Mouse (Mus musculus) retina, embryonic 14.5 days (tissue): ENCODE data around the gene Gpc6.
"Not testable (repeated sequence)": the region's sequence is repeated elsewhere in the genome, so short reads cannot be mapped to it uniquely, and the experiment has no call there.

ENCODE experiments used
- DNase-seq: peaks from one replicate; pipeline ENCODE4 v3.0.0-alpha.2; 2015; ENCODE audit warnings: low spot score

Gpc6 gene

GRCm38 (mm10) chr14:117369331-117369866 is 444.3 kb downstream of the Gpc6 start:
- DNase-seq: no peak

DNA sequence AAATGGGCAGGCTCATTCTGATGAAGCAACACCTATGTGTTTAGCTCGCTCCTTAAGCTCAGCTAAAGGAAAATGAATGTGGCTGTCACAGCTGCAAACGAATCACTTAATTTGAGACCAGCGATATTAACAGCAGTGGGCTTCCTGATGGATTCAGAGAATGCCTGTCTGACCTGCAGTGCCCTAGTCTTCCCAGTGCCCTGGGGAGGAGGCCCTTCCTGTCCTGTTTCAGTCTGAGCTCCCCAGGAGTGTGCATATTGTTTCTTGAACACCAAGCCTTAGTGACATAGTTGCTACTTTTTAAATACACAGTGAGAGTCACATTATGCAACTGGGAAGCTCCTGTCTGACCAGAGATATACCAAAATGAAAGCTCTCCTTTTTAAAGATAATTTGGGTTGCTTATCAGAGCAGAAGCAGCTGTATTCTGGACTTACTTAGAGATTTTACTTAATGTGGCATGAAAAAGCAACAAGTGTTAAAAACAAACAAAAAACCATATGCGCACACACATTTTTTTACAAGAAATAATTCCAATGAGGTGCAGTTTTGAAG is 451.8 kb downstream of the Gpc6 start:
- peak; percentile 25 for DNase-seq

- DNase-seq: no peak
Measured at GRCm38 (mm10) chr14:117379979-117380378, 454.9 kb downstream of the Gpc6 start.

GRCm38 (mm10) chr14:117383188-117383587 is 458.1 kb downstream of the Gpc6 start:
- peak; percentile 76 for DNase-seq

- no peak for DNase-seq
Measured at GRCm38 (mm10) chr14:117384096-117384770, 459.1 kb downstream of the Gpc6 start.

DNA sequence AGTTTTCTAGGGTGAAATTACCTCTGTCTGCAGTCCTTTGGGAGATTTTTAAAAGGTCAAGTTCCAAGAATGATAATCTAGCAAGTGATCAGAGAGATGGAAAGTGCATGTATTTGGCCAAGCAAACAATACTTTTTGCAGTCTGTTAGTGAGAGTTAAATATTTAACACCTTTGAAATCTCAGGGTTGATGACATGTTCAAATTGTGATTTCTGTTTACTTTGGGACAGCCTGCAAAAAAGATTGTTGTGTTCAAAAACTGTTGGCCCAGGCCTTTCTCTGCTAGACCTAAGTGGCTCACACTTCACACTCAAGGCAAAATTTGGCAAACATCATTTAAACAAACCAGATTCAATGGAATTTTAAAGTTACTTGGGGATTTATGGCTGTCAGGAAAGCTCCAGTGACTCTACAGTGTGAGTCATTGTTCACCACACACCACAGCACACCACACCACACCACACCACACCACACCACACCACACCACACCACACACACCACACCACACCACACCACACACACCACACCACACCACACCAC is 460.7 kb downstream of the Gpc6 start:
- DNase-seq: no peak

- DNase-seq: no peak
Measured at GRCm38 (mm10) chr14:117390794-117391320, 465.7 kb downstream of the Gpc6 start.

GRCm38 (mm10) chr14:117391412-117391811 is 466.3 kb downstream of the Gpc6 start:
- no peak for DNase-seq

- no peak for DNase-seq
Measured at GRCm38 (mm10) chr14:117397165-117397564, 472.1 kb downstream of the Gpc6 start.

DNA sequence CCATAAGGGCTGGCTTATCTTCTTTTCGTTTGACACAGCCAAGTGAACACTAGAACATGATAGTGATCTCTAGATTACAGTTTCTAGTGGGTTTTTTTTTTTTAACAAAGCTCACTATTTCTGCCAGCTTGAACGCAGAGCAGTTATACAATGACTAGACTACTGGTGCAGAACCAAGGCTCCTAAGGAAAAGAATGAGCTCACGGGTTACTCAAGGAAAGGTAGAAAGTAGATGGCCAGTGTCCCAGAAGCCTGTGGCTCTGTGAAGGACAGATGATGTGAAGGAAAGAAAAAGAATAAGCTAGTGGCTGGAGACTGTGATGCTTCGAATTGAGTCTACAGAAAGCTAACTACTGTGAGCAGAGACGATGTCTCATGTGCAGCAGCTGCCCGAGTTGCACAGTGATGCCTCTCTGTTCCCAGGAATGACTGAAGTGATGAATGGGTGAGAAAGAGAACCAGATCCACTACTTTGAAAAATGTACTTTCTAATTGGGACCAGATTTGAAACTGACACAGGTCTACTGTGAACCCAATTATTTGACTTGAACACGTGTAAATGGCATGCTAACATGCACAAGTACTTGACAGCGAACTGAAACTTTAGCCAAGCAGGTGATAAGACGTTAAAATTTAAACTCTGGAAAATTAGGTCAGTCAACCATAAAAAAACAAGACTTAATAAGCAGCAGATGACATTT is 482.9 kb downstream of the Gpc6 start:
- DNase-seq: no peak

DNA sequence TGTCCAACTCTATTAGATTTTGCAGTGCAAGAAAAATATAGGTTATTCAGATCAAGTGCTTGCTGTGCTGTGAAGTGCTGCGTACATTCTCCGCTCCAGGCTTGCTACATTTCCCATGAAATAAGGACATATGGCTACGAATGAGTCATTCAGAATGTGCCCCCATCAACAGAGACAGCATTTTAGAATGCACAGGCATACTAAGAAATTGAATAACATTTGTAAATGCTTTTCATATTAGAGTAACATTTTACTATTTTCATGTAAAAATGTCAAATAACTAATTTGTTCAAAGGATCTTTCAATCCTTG is 483.4 kb downstream of the Gpc6 start:
- no peak for DNase-seq

- no peak for DNase-seq
Measured at GRCm38 (mm10) chr14:117409778-117410177, 484.7 kb downstream of the Gpc6 start.

DNA sequence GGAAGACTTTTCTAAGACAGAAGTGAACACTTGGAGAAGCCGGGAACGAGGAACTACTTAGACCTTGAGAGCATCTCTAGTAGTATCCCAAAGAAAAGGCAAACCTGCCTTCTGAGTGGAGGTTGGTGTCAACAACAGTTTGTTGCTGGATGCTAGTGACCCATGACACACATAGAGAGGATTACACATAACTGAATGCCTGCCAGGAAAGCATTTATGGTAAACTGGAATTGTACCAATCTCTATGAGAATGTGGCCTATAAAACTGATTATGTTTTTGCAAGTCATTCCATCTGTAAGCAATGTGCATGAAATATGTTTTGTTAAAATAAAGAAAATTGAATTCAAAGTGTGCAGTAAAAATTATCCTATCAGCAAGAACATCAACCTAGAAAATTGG is 485.4 kb downstream of the Gpc6 start:
- no peak for DNase-seq

DNA sequence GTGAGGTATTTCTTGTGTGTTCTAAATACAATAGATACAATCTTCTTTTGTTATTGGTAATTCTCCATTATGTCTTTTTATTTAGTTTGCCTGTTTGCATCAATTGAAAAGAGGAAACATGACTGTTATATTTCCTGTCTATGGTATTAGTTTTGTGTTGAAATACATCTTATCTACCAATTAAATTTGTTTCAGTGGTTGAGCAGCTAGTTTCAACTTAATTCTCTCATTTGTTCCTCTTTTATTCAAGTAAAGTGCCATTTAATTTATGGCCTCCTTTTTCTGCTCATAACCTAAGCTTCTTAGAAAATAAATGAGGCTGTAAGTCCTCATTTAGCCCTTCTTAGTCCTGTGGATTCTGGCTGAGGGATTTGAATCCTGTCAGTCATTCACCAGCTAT is 489.9 kb downstream of the Gpc6 start:
- no peak for DNase-seq

GRCm38 (mm10) chr14:117419561-117420218 is 494.6 kb downstream of the Gpc6 start:
- peak; percentile 20 for DNase-seq

DNA sequence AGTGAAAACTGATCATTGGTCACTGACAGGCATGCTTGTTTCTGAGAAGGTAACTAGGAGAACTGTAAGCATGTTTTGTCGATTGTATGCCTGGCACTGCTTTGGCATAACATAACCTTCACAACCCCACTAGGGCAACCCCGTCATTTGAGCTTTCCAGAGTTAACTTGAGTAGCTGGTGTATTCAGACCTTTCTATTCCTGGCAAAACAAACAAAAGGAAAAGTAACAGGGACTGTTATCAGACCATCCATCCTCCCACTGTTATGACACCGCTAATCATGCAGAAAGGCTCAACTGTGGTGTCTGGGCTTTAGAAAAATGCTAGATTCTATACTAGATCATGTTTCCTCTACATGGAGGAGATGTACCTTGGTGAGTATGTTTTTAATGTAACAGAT is 496.1 kb downstream of the Gpc6 start:
- DNase-seq: no peak

GRCm38 (mm10) chr14:117426116-117426515 is 501.0 kb downstream of the Gpc6 start:
- peak; percentile 60 for DNase-seq

DNA sequence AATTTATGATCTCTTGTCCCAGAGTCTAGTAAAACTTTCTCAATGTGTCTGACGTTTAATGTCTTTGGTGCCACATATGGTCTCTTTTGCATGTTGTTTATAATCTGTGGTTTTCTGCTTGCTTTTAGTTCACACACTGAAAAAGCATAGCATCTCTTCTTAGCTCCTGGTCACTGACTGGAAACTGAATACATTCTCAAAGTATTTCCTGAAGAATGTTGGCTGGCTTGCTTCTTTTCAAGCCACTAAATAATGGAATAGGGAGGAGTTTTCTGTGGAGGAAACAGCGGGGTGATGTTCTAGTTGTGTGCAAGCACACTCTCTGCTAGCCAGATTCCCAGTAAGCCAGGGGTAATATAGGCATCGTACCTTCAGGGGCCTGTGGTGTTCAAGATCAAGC is 502.7 kb downstream of the Gpc6 start:
- no peak for DNase-seq

- no peak for DNase-seq
Measured at GRCm38 (mm10) chr14:117435739-117436138, 510.6 kb downstream of the Gpc6 start.

- DNase-seq: not testable (repeated sequence)
Measured at GRCm38 (mm10) chr14:117446675-117447231, 521.6 kb downstream of the Gpc6 start.

DNA sequence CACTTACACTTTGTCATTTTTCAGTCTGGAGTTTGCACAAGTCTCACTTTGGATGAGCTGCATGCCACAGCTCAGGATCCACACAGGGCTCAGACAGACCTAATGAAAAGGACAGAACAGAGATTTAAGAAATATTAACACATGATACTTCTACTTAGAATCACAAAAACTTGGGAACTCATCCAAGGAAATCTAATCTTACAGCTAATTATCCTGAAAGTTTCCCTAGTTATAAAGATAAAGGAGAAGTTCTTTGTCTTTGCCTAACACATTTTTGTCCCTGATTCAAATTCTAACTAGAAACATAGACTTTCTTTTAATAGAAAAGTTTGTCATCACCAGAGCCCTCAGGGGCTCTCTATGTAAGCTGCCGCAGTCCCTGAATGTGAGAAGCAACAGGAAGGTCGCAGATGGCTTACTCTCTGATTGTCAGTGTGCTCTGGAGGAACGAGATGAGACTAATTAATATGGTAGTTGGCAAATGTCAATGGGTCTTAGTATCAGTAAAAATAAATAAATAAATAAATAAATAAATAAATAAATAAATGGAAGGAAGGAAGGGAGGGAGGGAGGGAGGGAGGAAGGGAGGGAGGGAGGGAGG is 526.4 kb downstream of the Gpc6 start:
- no peak for DNase-seq

GRCm38 (mm10) chr14:117452150-117452549 is 527.0 kb downstream of the Gpc6 start:
- DNase-seq: peak; percentile 52
